22 mouse cellular contexts compared by ENCODE assay signal in the genomic region with DNA sequence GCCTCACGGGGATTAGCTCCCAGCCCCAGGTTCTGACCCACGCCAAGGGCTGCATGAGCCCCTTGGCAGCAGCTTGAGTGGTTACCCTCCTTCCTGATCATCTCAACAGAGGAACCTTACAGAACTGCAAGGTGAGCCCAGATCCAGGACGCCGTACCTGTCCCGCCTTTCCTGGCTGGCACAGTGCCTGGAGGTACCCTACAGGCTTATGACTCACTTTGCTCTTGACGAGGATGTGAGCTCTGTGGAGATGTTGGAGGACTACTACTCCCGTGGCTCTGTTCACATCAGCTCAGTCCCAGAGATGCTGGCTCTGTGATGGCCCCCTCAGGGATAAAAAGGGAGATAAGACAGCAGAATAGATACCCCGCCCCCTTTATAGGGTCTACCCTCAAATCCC.
"Had no signal": no experiment of that assay in that cellular context is flagged by ENCODE, and none has a peak within 500 bp of the region (broad histone marks: within the 10 kb centered on the region; RNA-seq: fewer than 3 reads in every experiment).

No protein-coding gene starts in this region.

- H3K27ac ChIP-seq: kidney, postnatal 0 days; layer of hippocampus, adult 2 months; limb, embryonic 10.5 days; limb, embryonic 13.5 days; liver, embryonic 12.5 days; liver, embryonic 15.5 days; lung, embryonic 15.5 days; midbrain, embryonic 15.5 days; neural tube, embryonic 13.5 days; stomach, embryonic 15.5 days had no signal

- DNase-seq: kidney, adult 2 months; kidney, postnatal 25 days; layer of hippocampus, adult 9-11 months; liver; retina, postnatal 1 day; right cerebral cortex, postnatal 25 days; spleen, adult 18-20 months; thymus, adult 18-20 months; thymus, postnatal 36 days had no signal

- H3K9ac ChIP-seq: limb, embryonic 13.5 days; liver, embryonic 12.5 days; liver, embryonic 15.5 days; lung, embryonic 15.5 days; neural tube, embryonic 13.5 days; stomach, embryonic 15.5 days had no signal

- H3K4me3 ChIP-seq: layer of hippocampus, adult 2 months; limb, embryonic 10.5 days; limb, embryonic 13.5 days; liver, embryonic 12.5 days; liver, embryonic 15.5 days; lung, embryonic 15.5 days; midbrain, embryonic 15.5 days; myocyte; neural tube, embryonic 13.5 days; stomach, embryonic 15.5 days had no signal

- H3K9me3 ChIP-seq: limb, embryonic 10.5 days; limb, embryonic 13.5 days; liver, embryonic 12.5 days; liver, embryonic 15.5 days; lung, embryonic 15.5 days; midbrain, embryonic 15.5 days; neural tube, embryonic 13.5 days; stomach, embryonic 15.5 days had no signal

- H3K4me2 ChIP-seq: limb, embryonic 13.5 days; liver, embryonic 12.5 days; liver, embryonic 15.5 days; lung, embryonic 15.5 days; midbrain, embryonic 11.5 days; midbrain, embryonic 15.5 days; neural tube, embryonic 13.5 days; stomach, embryonic 15.5 days had no signal

- H3K4me1 ChIP-seq: liver, embryonic 15.5 days had no signal

- ATAC-seq: intestine, postnatal 0 days; liver, embryonic 12.5 days; midbrain, embryonic 15.5 days had no signal

- H3K36me3 ChIP-seq: limb, embryonic 10.5 days; liver, embryonic 12.5 days; liver, embryonic 15.5 days; lung, embryonic 15.5 days; midbrain, embryonic 15.5 days; neural tube, embryonic 13.5 days; stomach, embryonic 15.5 days had no signal

- H3K27me3 ChIP-seq: midbrain, embryonic 15.5 days had no signal
